Mouse (Mus musculus): ENCODE data around the gene Amy2a3. TPM values are rescaled to one million over a fixed set of nuclear protein-coding genes. Genes with fewer than 3 reads are reported as not detected.
"Not testable (repeated sequence)": the region's sequence is repeated elsewhere in the genome, so short reads cannot be mapped to it uniquely, and the experiment has no call there.

Amy2a3 gene
- polyA plus RNA-seq (2014; fragmentation: Nextera tagmentation; extraction: Ambion mirVana) = not detected in 2 replicates

GRCm38 (mm10) chr3:113323952-113324351, at the start of gene Amy2a3:
Gene Amy2a3, minus strand, starts transcription at chr3:113324052.
- H3K27ac ChIP-seq (ENCODE audit: low read depth, low read length); H3K4me2 ChIP-seq (ENCODE audit: low read depth); H3K36me3 ChIP-seq (ENCODE audit: control insufficient read depth, insufficient read depth, low read length); H3K27me3 ChIP-seq (ENCODE audit: control insufficient read depth, insufficient read depth, low read length); H3K4me3 ChIP-seq (ENCODE audit: low read depth, low read length); H3K4me1 ChIP-seq (ENCODE audit: control insufficient read depth, insufficient read depth, low read length); DNase-seq (ENCODE audit: low spot score); H3K9me3 ChIP-seq (ENCODE audit: control insufficient read depth, low read length); ATAC-seq (ENCODE audit: insufficient read depth, low FRiP score, low TSS enrichment); H3K9ac ChIP-seq (ENCODE audit: low read length): not testable (repeated sequence)
- no CpG with 5 or more reads among the region's 4 CpGs for WGBS

DNA sequence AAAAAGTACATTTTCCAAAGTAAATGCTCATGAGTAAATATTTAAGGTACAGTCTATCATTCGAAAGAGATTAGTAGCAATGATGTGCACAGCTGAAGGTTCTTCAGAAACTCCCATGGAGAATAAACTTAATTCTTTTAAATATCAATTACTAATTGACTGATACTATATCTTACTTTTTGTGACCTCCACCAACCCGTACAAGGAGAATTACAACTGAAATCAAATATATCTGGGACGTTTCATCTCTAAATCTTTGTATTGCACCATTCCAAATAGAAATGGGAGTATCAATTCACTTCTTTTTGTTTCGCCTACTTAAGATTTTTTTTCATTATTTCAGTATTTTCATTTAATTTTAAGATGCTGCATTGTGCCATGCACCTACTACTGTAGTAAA, 32.7 kb upstream of the Amy2a3 start, which contains the start of gene Amy2a2:
Gene Amy2a2, minus strand, starts transcription at position 101 of the 400 bp plus-strand sequence.
- not testable (repeated sequence) for DNase-seq (ENCODE audit: low spot score); H3K27ac ChIP-seq (ENCODE audit: low read depth, low read length); H3K27me3 ChIP-seq (ENCODE audit: control insufficient read depth, insufficient read depth, low read length); H3K9ac ChIP-seq (ENCODE audit: low read length); H3K9me3 ChIP-seq (ENCODE audit: control insufficient read depth, low read length); H3K4me1 ChIP-seq (ENCODE audit: control insufficient read depth, insufficient read depth, low read length); H3K4me2 ChIP-seq (ENCODE audit: low read depth); ATAC-seq (ENCODE audit: insufficient read depth, low FRiP score, low TSS enrichment); H3K36me3 ChIP-seq (ENCODE audit: control insufficient read depth, insufficient read depth, low read length); H3K4me3 ChIP-seq (ENCODE audit: low read depth, low read length)
- WGBS = no CpG with 5 or more reads among the region's 4 CpGs

DNA sequence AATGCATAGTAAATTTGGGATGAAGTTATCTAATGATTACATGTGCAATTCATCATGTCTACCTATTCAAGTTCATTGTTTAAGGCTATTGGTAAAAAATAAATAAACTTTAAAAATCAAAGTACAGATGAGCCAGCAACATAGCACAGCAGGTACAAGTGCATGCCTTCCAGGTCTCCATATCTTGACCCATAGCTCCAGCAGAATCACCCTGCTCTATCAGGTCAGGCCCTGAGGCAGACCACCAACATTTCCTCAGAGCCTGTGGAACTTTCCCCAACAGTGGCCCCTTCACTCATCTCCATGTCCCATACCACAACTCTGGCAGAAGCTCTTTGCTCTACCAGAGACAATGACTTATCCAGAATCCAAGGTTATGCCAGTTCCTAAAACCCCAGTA, 21.6 kb upstream of the Amy2a3 start:
- not testable (repeated sequence) for H3K4me1 ChIP-seq (ENCODE audit: control insufficient read depth, insufficient read depth, low read length); H3K27ac ChIP-seq (ENCODE audit: low read depth, low read length); DNase-seq (ENCODE audit: low spot score); H3K9ac ChIP-seq (ENCODE audit: low read length); H3K36me3 ChIP-seq (ENCODE audit: control insufficient read depth, insufficient read depth, low read length); H3K27me3 ChIP-seq (ENCODE audit: control insufficient read depth, insufficient read depth, low read length); H3K9me3 ChIP-seq (ENCODE audit: control insufficient read depth, low read length); H3K4me3 ChIP-seq (ENCODE audit: low read depth, low read length); H3K4me2 ChIP-seq (ENCODE audit: low read depth)
- 0 out of 2 replicates have a peak, but pooled peaks have one; percentile 31 for ATAC-seq (ENCODE audit: insufficient read depth, low FRiP score, low TSS enrichment)

DNA sequence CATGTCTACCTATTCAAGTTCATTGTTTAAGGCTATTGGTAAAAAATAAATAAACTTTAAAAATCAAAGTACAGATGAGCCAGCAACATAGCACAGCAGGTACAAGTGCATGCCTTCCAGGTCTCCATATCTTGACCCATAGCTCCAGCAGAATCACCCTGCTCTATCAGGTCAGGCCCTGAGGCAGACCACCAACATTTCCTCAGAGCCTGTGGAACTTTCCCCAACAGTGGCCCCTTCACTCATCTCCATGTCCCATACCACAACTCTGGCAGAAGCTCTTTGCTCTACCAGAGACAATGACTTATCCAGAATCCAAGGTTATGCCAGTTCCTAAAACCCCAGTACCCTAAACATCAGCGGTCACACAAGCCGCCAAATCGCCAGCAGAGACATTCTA, 10.9 kb downstream of the Amy2a3 start:
- not testable (repeated sequence) for H3K4me1 ChIP-seq (ENCODE audit: control insufficient read depth, insufficient read depth, low read length); H3K4me2 ChIP-seq (ENCODE audit: low read depth); H3K9me3 ChIP-seq (ENCODE audit: control insufficient read depth, low read length); DNase-seq (ENCODE audit: low spot score); H3K27ac ChIP-seq (ENCODE audit: low read depth, low read length); H3K9ac ChIP-seq (ENCODE audit: low read length); H3K27me3 ChIP-seq (ENCODE audit: control insufficient read depth, insufficient read depth, low read length); H3K36me3 ChIP-seq (ENCODE audit: control insufficient read depth, insufficient read depth, low read length); H3K4me3 ChIP-seq (ENCODE audit: low read depth, low read length)
- WGBS = no CpG with 5 or more reads among the region's 3 CpGs
- peak; percentile 24 for ATAC-seq (ENCODE audit: insufficient read depth, low FRiP score, low TSS enrichment)

DNA sequence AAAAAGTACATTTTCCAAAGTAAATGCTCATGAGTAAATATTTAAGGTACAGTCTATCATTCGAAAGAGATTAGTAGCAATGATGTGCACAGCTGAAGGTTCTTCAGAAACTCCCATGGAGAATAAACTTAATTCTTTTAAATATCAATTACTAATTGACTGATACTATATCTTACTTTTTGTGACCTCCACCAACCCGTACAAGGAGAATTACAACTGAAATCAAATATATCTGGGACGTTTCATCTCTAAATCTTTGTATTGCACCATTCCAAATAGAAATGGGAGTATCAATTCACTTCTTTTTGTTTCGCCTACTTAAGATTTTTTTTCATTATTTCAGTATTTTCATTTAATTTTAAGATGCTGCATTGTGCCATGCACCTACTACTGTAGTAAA, 32.5 kb downstream of the Amy2a3 start, which contains the start of gene Amy2a4:
Gene Amy2a4, minus strand, starts transcription at position 101 of the 400 bp plus-strand sequence.
- not testable (repeated sequence) for H3K9ac ChIP-seq (ENCODE audit: low read length); H3K4me2 ChIP-seq (ENCODE audit: low read depth); H3K9me3 ChIP-seq (ENCODE audit: control insufficient read depth, low read length); H3K36me3 ChIP-seq (ENCODE audit: control insufficient read depth, insufficient read depth, low read length); H3K4me3 ChIP-seq (ENCODE audit: low read depth, low read length); H3K27ac ChIP-seq (ENCODE audit: low read depth, low read length); ATAC-seq (ENCODE audit: insufficient read depth, low FRiP score, low TSS enrichment); H3K4me1 ChIP-seq (ENCODE audit: control insufficient read depth, insufficient read depth, low read length); H3K27me3 ChIP-seq (ENCODE audit: control insufficient read depth, insufficient read depth, low read length); DNase-seq (ENCODE audit: low spot score)
- no CpG with 5 or more reads among the region's 4 CpGs for WGBS

DNA sequence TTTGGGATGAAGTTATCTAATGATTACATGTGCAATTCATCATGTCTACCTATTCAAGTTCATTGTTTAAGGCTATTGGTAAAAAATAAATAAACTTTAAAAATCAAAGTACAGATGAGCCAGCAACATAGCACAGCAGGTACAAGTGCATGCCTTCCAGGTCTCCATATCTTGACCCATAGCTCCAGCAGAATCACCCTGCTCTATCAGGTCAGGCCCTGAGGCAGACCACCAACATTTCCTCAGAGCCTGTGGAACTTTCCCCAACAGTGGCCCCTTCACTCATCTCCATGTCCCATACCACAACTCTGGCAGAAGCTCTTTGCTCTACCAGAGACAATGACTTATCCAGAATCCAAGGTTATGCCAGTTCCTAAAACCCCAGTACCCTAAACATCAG, 43.6 kb downstream of the Amy2a3 start:
- H3K9ac ChIP-seq (ENCODE audit: low read length); H3K4me1 ChIP-seq (ENCODE audit: control insufficient read depth, insufficient read depth, low read length): not testable (repeated sequence)
- peak; percentile 58; the same call in 1 of the 2 replicates for ATAC-seq (ENCODE audit: insufficient read depth, low FRiP score, low TSS enrichment)

DNA sequence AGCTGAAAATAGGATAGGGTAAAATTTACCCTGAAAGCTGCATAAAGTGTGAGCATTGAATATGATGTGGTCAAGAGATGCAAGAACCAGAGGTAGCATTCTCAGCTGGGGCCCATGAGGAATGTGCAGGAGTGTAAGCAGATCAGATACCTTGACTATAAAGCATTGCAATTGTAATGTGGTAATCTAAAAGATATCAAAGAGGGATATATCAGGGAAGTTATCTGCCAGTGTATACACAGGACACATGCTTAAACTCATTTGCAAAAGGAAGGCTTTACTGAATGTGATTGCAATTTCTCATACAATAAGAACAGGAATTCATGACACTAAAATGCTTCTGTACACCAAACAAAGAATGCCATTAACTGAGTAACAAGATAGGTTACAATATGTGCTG, 44.3 kb downstream of the Amy2a3 start:
- not testable (repeated sequence) for H3K36me3 ChIP-seq (ENCODE audit: control insufficient read depth, insufficient read depth, low read length); H3K9ac ChIP-seq (ENCODE audit: low read length); H3K9me3 ChIP-seq (ENCODE audit: control insufficient read depth, low read length); H3K4me1 ChIP-seq (ENCODE audit: control insufficient read depth, insufficient read depth, low read length); H3K27me3 ChIP-seq (ENCODE audit: control insufficient read depth, insufficient read depth, low read length); H3K27ac ChIP-seq (ENCODE audit: low read depth, low read length); H3K4me3 ChIP-seq (ENCODE audit: low read depth, low read length); H3K4me2 ChIP-seq (ENCODE audit: low read depth); DNase-seq (ENCODE audit: low spot score)
- ATAC-seq (ENCODE audit: insufficient read depth, low FRiP score, low TSS enrichment) = peak; percentile 45; the same call in 1 of the 2 replicates

More for the DNA sequence above, 43.6 kb downstream of the Amy2a3 start:
- not testable (repeated sequence) for H3K36me3 ChIP-seq (ENCODE audit: control insufficient read depth, insufficient read depth, low read length); H3K4me3 ChIP-seq (ENCODE audit: low read depth, low read length); DNase-seq (ENCODE audit: low spot score); H3K27me3 ChIP-seq (ENCODE audit: control insufficient read depth, insufficient read depth, low read length); H3K4me2 ChIP-seq (ENCODE audit: low read depth); H3K27ac ChIP-seq (ENCODE audit: low read depth, low read length); H3K9me3 ChIP-seq (ENCODE audit: control insufficient read depth, low read length)

Other genes with a start within 250 kb of the Amy2a3 start
- not detected in 2 replicates for gene Amy2a5, start 65.2 kb downstream of the Amy2a3 start, polyA plus RNA-seq (2014; fragmentation: Nextera tagmentation; extraction: Ambion mirVana)
- not detected in 2 replicates for gene Amy2a4, start 32.6 kb downstream of the Amy2a3 start, polyA plus RNA-seq (2014; fragmentation: Nextera tagmentation; extraction: Ambion mirVana)
- not detected in 2 replicates for gene Amy2a2, start 32.6 kb upstream of the Amy2a3 start, polyA plus RNA-seq (2014; fragmentation: Nextera tagmentation; extraction: Ambion mirVana)
- not detected in 2 replicates for gene Amy2a1, start 208.4 kb upstream of the Amy2a3 start, polyA plus RNA-seq (2014; fragmentation: Nextera tagmentation; extraction: Ambion mirVana)